Mouse (Mus musculus) ovary, postnatal 36 days (tissue): ENCODE data around the gene Ranbp3l.
"Not testable (repeated sequence)": the region's sequence is repeated elsewhere in the genome, so short reads cannot be mapped to it uniquely, and the experiment has no call there.

Experiments
- DNase-seq: peaks from one replicate; pipeline ENCODE4 v3.0.0; 2022; ENCODE audit warnings: low spot score, mixed read lengths

The Ranbp3l gene

GRCm38 (mm10) chr15:8967573-8968228 lies at the start of gene Ranbp3l:
Gene Ranbp3l, plus strand, starts transcription at chr15:8967949.
- no peak for DNase-seq

DNA sequence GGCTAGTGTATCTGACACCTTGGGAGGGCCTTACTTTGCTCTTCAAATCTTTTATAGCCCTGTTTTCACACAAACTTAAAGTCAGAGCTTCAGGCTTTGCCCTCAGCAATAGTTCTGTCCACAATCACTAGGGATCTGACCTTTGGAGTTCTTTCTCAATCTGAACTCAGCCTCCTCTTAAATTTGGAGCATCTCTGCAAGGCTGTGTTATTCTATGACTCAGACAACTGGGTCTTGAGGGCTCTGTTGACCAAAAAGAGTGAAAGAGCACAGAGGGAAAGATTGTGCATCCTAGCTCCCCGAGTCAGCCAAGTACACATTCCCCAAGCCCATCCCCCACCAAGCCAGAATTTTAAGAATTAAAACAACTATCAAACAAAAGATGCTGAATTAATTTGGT lies 37.7 kb upstream of the Ranbp3l start:
- DNase-seq: no peak

- no peak for DNase-seq
Measured at GRCm38 (mm10) chr15:8936911-8937310, 30.8 kb upstream of the Ranbp3l start.

- DNase-seq: no peak
Measured at GRCm38 (mm10) chr15:8940861-8941260, 26.9 kb upstream of the Ranbp3l start.

GRCm38 (mm10) chr15:8950856-8951255 lies 16.9 kb upstream of the Ranbp3l start:
- no peak for DNase-seq

DNA sequence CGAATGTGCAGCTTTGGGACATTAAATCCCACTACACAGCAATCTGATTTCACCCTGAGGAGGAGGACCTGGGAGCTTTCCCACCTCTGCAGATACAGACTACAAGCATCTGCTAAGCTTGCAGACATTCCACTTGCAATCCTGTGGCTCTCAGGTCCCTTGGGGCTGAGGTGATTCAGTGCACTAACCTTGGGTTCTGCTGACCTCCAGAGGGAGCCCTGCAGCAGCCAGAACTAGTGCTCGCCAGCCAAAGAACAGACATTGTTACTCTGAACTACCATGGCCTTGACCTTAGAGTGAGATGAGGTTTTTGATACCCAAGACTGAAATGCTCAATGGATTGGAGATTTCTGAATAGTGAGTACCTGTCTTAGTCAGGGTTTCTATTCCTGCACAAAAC lies 4.4 kb upstream of the Ranbp3l start:
- DNase-seq: no peak

GRCm38 (mm10) chr15:8968229-8968595 lies 463 bp downstream of the Ranbp3l start:
- no peak for DNase-seq

DNA sequence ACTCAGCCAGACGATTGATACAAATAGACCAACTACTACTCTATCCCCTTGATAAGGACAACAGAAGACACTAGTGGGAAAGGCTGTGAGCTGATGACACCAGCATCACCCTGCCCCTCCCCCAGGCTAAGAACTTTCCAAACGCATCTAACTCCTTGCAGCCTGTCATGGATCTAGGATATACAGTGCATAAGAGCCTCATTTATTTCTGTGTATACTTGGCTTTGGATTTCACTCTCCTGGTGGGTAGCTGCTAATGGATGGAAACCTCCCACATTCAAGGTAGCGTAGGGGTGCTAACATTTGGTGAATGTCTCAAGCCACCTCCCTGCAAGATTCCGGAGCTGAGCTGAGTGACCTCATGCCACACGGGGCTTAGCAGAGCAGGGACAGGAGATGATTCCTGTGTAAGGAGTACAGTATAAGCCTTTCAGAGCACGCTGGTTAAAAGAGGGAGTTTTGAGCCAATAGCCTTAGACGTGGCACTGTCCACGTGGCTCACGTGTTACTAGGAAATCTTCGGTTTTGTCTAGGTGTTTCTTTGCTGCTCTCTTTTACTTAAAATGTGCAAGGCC lies 1.4 kb downstream of the Ranbp3l start:
- DNase-seq: no peak

DNA sequence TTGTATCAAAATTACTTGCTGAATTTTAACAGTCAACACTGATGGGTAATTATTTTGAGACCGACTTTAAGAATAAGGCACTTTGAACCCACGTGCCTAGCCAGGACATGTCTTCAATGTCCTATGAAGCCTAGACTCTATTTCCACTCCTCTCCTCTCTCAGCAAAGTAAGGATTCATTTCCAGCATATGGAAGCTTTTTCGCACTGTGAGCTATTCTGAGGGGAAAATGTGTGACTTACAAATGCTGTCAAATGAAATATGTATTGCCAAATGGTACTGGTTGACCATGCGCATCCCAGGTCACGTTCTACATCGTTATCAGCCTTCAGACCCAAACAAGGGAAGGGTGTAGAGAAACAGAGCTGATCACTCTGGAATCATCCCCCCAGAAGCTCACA lies 23.5 kb downstream of the Ranbp3l start:
- DNase-seq: no peak

DNA sequence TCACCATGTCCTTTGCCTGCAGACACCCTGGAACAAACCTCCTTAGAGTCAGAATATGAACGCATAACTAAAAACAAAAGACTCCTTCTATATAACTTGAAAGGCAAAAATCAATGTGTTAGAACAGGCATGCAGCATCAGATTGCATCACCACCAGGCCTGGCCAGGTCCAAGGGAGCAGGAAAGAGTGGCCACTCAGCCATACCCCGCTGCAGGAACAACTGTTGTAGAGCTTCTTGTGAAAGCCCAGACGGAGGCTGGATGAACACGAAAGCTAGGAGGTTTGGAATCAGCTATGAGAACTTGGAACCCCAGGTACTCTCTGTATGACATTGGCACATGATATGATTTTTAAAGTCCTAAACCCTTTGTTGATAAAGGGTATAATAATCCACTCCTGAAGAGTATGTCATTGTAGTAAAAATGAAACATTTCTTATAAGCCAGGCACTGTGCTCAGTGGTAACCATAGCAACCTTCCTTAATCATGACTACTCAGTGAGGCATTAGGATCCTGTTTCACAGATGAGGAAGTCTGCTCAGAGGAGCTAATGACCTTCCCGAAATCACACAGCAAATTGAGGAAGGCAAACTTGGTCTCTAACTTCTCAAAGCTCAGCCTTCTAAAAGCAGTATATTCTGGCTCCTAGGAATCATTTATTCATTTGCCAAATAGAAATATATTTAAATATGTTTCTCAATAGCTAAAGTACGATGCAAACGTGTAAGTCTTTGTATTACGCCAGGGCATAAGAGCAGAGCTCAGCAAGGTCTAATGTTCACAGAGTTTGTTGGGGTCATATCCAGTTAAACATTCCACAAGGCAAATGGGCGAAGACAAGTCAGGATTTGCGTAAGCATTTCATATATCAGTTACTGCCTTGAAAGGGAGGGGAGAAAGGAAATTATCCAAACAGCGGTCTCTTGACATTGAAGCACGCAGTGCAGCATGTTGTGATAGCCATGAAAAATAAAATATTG lies 24.4 kb downstream of the Ranbp3l start:
- no peak for DNase-seq

DNA sequence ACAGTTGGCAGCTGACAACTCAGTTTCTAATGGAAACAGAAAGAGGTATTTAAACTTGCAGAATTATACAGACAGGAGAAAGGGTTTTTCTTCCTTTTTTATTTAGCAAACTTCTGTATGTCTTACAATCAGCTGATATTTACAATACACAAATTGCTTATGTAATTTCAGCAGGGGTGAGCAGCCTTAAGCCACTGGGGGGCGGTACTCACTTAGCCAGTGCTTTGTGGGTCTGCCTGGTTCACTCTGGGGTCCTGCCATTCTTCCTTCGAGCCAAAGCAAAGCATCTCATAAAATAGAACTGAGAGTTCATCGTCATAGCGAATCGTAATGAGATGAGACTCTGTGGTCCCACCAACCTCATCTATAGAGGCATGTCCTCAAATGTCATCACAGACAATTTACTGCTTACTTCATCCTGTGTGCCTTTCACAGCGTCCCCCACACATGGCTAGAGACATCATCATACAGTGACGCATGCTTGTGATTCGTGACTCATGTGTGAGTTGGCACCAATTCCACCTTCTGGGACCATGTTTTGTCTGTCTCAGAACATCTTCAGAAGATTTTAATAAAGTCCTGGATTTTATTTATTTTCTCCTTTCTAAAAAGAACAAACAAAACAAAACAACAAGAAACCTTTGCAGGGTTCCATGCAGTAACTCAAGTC lies 27.0 kb downstream of the Ranbp3l start:
- DNase-seq: no peak

- no peak for DNase-seq
Measured at GRCm38 (mm10) chr15:8995490-8995889, 27.7 kb downstream of the Ranbp3l start.

DNA sequence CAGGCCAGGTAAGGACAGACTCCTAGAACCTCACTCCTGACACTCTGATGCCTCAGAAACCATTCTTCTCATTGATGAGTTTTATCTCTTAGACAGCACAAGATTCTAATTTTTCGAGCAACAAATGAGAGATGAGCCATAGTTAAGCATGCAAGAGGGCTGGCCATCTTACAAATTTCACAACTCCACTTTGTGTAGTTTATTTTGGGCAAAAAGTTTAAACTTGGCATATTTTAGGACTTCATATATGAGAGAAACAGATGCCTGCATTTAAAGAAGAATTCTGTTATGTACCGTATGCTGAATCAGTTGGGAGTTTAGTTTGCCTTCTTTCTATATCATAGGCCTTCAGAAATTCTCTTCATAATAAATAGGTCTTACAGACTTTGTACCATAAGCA lies 35.0 kb downstream of the Ranbp3l start:
- no peak for DNase-seq

DNA sequence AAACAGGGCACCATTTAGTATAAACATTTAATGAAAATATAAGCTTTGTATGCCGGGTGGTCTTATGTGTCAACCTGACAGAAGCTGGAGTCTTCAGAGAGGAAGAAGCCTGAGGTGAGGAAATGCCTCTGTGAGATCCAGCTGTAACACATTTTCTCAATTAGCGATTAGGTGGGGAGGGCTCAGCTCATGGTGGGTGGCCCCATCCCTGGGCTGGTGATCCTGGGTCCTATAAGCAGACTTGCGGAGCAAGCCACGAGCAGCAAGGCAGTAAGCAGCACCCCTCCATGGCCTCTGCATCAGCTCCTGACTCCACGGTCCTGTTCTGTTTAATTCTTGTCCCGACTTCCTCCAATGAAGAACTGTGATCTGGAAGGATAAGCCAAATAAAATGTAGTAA lies 41.4 kb downstream of the Ranbp3l start:
- DNase-seq: no peak

GRCm38 (mm10) chr15:9014541-9014940 lies 46.8 kb downstream of the Ranbp3l start:
- DNase-seq: no peak

DNA sequence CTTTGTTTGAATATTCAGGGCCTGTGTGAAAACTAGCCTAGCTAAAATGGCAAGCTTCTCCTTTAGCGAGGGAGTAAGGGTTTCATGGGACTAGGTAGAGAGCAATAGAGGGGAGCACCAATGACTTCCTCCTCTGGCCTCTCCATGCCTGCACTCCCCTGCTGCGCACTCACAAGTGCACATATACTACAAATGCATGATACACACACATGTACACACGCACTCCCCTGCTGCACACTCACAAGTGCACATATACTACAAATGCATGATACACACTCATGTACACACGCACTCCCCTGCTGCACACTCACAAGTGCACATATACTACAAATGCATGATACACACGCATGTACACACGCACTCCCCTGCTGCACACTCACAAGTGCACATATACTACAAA lies 47.7 kb downstream of the Ranbp3l start:
- not testable (repeated sequence) for DNase-seq

DNA sequence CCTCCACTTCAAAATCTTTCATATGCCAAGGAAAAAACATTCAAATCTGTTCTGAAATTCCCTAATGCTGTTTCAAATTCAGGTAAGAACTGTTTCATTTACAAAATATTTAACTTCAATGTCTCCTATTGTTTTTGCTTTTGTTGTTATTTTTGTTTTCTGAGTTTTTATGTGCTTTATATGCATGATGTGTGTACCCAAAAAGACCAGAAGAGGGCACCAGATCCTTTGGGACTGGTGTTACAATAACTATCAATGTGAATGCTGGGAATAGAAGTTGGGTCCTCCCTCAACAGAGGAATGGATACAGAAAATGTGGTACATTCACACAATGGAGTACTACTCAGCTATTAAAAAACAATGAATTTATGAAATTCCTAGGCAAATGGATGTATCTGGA lies 88.0 kb downstream of the Ranbp3l start:
- no peak for DNase-seq

GRCm38 (mm10) chr15:9059856-9060255 lies 92.1 kb downstream of the Ranbp3l start:
- no peak for DNase-seq

DNA sequence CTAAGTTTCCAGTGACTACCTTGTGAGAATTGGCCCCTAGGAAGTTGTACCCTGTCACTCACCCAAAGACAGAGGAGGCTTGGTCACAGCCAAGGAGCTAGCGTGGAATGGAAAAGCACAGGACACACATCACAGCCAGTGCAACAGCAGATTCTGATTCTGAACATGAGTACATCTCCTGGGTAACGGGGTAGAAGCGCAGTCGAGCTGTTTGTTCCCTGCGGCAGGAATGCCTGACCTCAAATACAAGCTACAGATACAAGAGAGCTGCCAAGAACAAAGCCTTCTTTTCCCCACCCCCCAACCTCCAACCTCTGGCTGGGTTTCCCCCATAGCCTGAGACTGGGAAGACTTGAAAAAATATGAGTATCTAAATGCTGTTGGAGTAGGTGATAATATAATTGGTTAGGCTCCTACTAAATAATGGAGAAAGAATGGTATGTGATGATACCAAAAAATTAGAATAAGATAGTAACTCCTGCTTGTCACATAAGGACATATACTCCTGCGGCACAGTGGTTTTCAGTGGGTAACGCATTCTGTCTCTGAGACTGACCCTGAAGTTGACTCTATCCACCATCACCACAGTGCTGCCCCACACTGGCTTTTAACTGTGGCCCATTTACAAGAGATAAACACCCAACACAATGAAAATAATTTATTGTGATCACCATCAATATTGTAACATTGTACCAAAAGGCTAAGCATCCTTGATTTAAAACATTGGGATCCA lies 93.6 kb downstream of the Ranbp3l start:
- no peak for DNase-seq

- no peak for DNase-seq
Measured at GRCm38 (mm10) chr15:9068881-9069280, 101.1 kb downstream of the Ranbp3l start.

DNA sequence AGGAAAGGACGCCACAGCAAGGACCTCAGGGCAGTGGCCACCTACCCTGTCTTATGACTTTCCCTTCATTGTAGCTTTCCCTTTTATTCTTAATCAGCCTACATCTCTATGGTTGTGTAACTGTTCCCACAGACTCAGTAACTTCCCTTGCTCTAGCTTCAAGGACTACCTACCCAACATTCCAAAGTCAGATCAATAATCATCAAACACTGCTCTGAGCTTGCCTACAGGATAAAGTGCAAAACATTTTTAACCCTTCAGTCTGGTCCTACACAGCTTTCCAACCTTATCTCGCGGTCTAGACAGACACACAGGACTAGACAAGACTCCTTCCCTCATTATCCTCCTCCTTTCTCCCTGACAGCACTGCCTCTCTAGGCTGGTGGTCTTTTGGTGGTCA lies 102.6 kb downstream of the Ranbp3l start:
- DNase-seq: no peak
